Mouse (Mus musculus) urinary bladder, postnatal 25 days (tissue): Measurements from ENCODE around the gene Prss1.
"Not testable (repeated sequence)": the region's sequence is repeated elsewhere in the genome, so short reads cannot be mapped to it uniquely, and the experiment has no call there.

Source experiments
- DNase-seq: peaks from one replicate; pipeline ENCODE4 v3.0.0; 2022; ENCODE audit warnings: low spot score

Gene Prss1

GRCm38 (mm10) chr6:41458632-41459031 lies at the start of gene Prss1:
Gene Prss1 (plus strand): TSS chr6:41458932.
- not testable (repeated sequence) for DNase-seq

GRCm38 (mm10) chr6:41442261-41442660 lies 16.5 kb upstream of the Prss1 start:
- DNase-seq: not testable (repeated sequence)

GRCm38 (mm10) chr6:41446045-41446444 lies 12.7 kb upstream of the Prss1 start, which contains the start of gene Gm10334:
Gene Gm10334 (minus strand): TSS chr6:41446145.
- DNase-seq: not testable (repeated sequence)

- DNase-seq: no peak
Measured at GRCm38 (mm10) chr6:41499374-41499773, 40.6 kb downstream of the Prss1 start.

GRCm38 (mm10) chr6:41504915-41505314 lies 46.2 kb downstream of the Prss1 start:
- no peak for DNase-seq

GRCm38 (mm10) chr6:41505323-41505722 lies 46.6 kb downstream of the Prss1 start:
- no peak for DNase-seq
